Mouse (Mus musculus) liver, embryonic 14.5 days (tissue): ENCODE data around the gene Tef.

ENCODE experiments used
- CTCF ChIP-seq: IDR thresholded peaks from 2 replicates; pipeline ENCODE4 v1.5.1; 2016; ENCODE audit warnings: antibody characterized with exemption, low read depth, control low read depth
- EP300 ChIP-seq: IDR thresholded peaks from 2 replicates; pipeline ENCODE4 v1.6.1; 2016; ENCODE audit warnings: antibody characterized with exemption, low read depth

GRCm38 (mm10) chr15:81764573-81764972, 37.6 kb upstream of the Tef start:
- TF ChIP-seq CTCF (no peak), EP300 (peak; percentile 42)
